Mouse (Mus musculus) erythroblast, adult 5-6 weeks (primary cell): ENCODE measurements around the gene Trim10. TPM values are rescaled to one million over a fixed set of nuclear protein-coding genes. Genes with fewer than 3 reads are reported as not detected.

Source experiments
- ATAC-seq: replicated peaks from 2 replicates; pipeline ENCODE4 v1.8.0; 2016; ENCODE audit warnings: moderate number of reproducible peaks, mild to moderate bottlenecking, moderate TSS enrichment, inconsistent platforms; ENCODE audit not compliant: poor library complexity, low FRiP score, severe bottlenecking
- total RNA-seq, 2 experiments: library from RNA; stranded (forward) in 1 of 2; stranded (reverse) in 1 of 2; fragments of 150-400 nt in 1 of 2; fragments of 200-764, 138-1000 nt in 1 of 2; gene quantifications; 2 replicates each; pipeline versions ENCODE4 v1.2.3 to v1.2.4; 2015 to 2017; ENCODE audit warnings: low replicate concordance in 2 of 2

Gene Trim10
- total RNA-seq, 2 experiments from 2014 or later, result 592 to 1,227 TPM

DNA sequence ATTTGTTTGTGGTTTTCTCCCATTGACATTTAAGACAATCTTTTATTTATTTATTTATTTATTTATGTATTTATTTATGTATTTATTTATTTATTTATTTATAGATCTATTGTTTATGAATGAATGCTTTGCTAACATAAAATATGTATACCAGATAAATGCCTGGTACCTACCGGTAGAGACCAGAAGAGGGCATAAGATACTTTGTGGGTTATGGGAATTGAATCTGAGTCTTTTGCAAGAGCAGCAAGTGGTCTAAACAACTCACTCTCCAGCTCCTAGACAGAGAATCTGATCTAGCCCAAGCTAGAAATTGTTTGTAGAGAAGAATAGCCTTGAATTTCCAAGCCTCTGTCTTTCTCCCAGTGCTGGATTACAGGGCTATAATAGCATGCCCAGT, 31.3 kb downstream of the Trim10 start:
- ATAC-seq, result no peak

DNA sequence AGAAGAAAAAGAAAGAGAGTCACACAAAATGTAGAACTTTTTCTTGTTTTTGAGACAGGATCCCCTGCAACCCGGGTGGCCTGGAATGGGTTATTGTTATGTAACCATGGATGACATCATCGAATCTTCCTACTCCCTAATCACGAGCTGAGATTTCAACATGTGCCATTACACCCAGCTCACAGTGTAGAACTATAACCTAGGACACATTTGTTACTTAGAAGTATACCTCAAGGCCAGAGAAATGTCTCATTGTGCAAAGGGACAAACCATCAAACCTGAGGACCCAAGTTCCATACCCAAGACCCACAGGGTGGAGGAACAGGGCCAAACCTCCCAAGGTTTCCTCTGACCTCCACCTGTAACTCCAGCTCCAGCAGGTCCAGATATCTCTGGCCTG, 34.3 kb downstream of the Trim10 start:
- no peak for ATAC-seq

DNA sequence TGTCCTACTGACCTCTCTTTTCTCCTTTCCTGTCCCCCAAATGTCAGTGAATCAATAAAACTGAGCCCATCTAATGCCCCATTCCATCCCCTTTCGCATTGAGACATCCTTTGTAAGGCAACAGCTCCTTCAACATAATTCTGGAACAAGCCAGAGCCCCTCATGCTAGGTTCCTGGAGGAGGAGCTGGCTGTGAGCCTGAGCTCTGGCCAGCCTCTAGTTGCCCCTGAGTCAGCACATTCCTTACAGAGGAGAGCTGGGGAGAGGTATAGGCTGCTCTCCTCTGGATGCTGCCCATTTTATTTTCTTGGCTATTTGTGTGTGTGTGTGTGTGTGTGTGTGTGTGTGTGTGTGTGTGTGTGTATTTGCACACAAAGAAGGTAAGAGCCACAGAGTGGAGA, 38.9 kb downstream of the Trim10 start:
- ATAC-seq, result no peak; the same call in 1 of the 2 replicates

DNA sequence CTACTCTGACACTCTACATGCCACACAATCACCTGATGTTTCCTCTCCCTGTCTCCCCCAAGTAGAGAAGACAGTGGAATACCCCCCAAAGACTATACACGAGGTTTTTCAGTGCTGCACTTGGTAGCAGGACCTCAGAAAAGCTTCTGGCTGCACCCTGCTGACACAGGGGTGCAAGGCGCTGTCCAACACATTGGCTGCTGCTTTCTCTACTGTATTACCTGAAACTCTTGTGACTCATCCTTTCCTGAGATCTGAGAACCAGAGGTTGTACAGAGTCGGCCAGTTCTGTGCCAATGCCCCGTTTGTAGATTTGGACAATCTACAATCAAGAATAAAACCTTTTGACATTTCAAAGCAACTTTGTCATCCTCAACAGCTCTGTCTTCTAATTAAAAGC, 40.4 kb downstream of the Trim10 start:
- no peak for ATAC-seq

DNA sequence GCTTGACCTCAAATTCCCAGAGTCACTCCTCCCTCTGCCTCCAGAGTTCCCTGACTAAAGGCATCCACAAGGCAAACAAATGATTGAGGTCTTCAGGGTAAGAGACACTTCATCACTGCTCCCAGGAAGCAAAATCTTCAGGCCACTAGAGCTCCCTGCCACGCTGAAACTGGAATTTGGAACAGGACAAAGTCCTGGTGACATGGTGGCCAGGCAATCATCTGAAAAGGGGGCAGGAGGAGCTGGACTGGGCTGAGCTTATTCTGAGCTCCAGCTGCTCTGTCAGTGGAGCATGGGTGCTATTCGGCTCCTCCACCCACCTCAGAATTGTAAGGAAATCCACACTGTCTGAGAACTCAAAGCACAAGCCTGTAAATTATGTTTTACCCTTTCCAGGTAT, 42.7 kb downstream of the Trim10 start:
- no peak for ATAC-seq

DNA sequence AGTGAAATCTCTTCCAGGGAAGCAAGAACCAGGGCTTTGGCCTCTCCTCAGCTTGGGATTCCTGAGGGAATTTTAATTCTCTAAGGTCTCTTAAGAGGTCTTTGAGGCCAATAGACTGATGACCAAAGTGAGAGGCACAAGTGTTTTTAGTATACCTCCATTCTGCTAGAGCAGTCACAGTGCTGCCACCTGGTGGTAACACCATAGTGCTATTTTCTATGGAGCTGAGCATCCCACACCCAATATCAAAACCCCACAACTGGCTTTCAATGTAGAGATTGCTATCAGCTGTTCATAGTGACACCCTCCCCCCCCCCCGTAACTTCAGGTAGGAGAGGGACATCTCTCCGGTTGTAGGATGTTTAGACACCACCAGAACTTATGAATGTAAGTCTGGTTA, 44.7 kb downstream of the Trim10 start:
- ATAC-seq, result peak; percentile 79

DNA sequence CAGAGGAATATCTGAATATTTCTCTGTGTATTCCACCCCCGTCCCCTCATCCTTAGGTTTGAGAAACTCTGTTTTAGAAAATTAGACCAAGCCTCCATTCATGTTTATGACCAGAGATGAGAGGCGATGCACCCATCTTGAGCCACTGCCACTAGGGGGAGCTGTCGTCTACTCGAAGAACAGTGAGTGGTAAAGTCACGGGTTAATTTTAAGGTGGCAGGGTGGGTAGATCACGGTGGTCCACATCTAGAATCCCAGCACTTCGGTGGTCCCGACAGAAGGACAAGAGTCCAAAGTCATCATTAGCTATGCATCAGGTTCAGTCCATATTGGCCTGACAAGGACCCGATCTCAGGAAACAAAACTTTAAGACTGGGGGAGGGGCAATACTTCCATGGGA, 45.7 kb downstream of the Trim10 start:
- ATAC-seq, result peak; percentile 66; the same call in 1 of the 2 replicates

DNA sequence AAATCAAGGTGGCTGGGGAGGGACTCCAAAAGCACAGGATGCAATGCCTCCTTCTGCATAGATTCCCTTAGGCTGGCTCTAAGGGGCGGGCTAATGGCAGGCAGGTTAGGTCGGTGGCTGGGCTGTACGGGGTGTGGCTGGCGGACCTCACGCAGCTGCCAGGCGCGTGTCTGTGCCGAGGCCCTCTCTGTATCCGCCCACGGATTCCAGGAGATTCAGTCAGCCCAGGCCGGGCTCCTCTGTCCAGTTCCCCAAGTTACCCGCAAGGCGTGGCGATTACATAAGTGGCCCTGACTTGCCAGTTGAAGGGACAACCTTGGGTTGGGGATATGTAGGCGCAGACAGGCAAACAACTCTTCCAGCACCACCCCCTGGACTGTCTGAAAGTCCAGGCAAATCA, 50.9 kb downstream of the Trim10 start:
- ATAC-seq, result no peak

DNA sequence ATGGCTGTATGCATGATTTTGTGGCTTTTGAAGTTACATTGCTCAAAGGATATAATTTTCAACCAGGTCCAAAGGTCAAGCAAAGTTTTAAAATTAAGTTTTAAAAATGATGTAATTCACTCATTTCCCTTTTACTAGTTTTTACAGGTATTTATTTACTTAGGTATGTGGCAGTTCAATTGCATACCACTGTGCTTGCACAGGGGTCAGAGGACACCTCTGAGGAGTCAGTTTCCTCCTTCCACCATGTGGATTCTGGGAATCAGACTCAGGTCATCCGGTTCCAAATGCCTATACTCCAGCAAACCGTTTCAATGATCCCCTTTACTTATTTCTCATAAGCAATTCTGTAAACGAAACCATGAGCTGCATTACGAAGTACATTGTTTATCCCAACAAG, 53.3 kb downstream of the Trim10 start:
- ATAC-seq, result no peak

DNA sequence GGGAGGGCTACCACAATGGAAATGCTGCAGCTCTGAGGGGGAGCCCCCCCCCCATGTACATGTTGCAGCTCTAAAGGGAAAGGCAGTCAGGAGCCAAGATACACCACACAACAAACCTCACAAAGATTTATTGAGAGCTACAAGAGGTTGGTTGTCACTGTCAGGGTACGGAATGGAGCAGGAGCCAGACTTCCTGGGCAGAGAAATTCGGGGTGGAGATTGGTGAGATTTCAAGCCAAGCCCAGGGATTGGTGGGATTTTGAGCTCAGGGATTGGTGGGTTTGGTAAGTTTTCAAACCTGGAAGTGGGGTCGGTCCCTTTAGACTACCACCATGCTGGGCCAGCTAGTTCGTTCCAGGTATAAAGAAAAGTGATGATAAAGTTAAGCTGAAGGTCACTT, 54.1 kb downstream of the Trim10 start:
- no peak for ATAC-seq

Other genes with a start within 250 kb of the Trim10 start
- gene H2-M9, start 226.9 kb upstream of the Trim10 start, total RNA-seq (2015; ENCODE audit: low replicate concordance), result not detected in 2 replicates
- gene H2-M9, start 226.9 kb upstream of the Trim10 start, total RNA-seq (2017; ENCODE audit: low replicate concordance), result 0.42 TPM in 1 of 2 replicates, not detected in the other
- not detected in 2 replicates for gene H2-M1, start 197.4 kb upstream of the Trim10 start, total RNA-seq (2015; ENCODE audit: low replicate concordance)
- not detected in 2 replicates for gene H2-M1, start 197.4 kb upstream of the Trim10 start, total RNA-seq (2017; ENCODE audit: low replicate concordance)
- not detected in 2 replicates for gene H2-M10.5, start 96.7 kb upstream of the Trim10 start, total RNA-seq (2015; ENCODE audit: low replicate concordance)
- gene H2-M10.5, start 96.7 kb upstream of the Trim10 start, total RNA-seq (2017; ENCODE audit: low replicate concordance), result not detected in 2 replicates
- not detected in 2 replicates for gene H2-M10.6, start 57.4 kb upstream of the Trim10 start, total RNA-seq (2015; ENCODE audit: low replicate concordance)
- not detected in 2 replicates for gene H2-M10.6, start 57.4 kb upstream of the Trim10 start, total RNA-seq (2017; ENCODE audit: low replicate concordance)
- 88.8 and 93.2 TPM in 2 replicates for gene Trim26, start 32.4 kb upstream of the Trim10 start, total RNA-seq (2015; ENCODE audit: low replicate concordance)
- 63.6 and 65.4 TPM in 2 replicates for gene Trim26, start 32.4 kb upstream of the Trim10 start, total RNA-seq (2017; ENCODE audit: low replicate concordance)
- not detected in 2 replicates for gene Trim15, start 2.4 kb upstream of the Trim10 start, total RNA-seq (2015; ENCODE audit: low replicate concordance)
- gene Trim15, start 2.4 kb upstream of the Trim10 start, total RNA-seq (2017; ENCODE audit: low replicate concordance), result 0.70 and 2.5 TPM in 2 replicates
- not detected in 2 replicates for gene Trim40, start 20.5 kb downstream of the Trim10 start, total RNA-seq (2015; ENCODE audit: low replicate concordance)
- not detected in 2 replicates for gene Trim40, start 20.5 kb downstream of the Trim10 start, total RNA-seq (2017; ENCODE audit: low replicate concordance)
- not detected in 2 replicates for gene Trim31, start 28.5 kb downstream of the Trim10 start, total RNA-seq (2015; ENCODE audit: low replicate concordance)
- not detected in 2 replicates for gene Trim31, start 28.5 kb downstream of the Trim10 start, total RNA-seq (2017; ENCODE audit: low replicate concordance)
- gene Rnf39, start 73.3 kb downstream of the Trim10 start, total RNA-seq (2015; ENCODE audit: low replicate concordance), result not detected in 2 replicates
- not detected in 2 replicates for gene Rnf39, start 73.3 kb downstream of the Trim10 start, total RNA-seq (2017; ENCODE audit: low replicate concordance)
- gene Ppp1r11, start 82.2 kb downstream of the Trim10 start, total RNA-seq (2015; ENCODE audit: low replicate concordance), result 21.9 and 35.5 TPM in 2 replicates
- 8.8 and 14.4 TPM in 2 replicates for gene Ppp1r11, start 82.2 kb downstream of the Trim10 start, total RNA-seq (2017; ENCODE audit: low replicate concordance)
- gene Znrd1, start 89.0 kb downstream of the Trim10 start, total RNA-seq (2015; ENCODE audit: low replicate concordance), result 18.8 and 23.2 TPM in 2 replicates
- gene Znrd1, start 89.0 kb downstream of the Trim10 start, total RNA-seq (2017; ENCODE audit: low replicate concordance), result 5.7 and 11.0 TPM in 2 replicates
- gene Znrd1as, start 89.0 kb downstream of the Trim10 start, total RNA-seq (2015; ENCODE audit: low replicate concordance), result 3.8 TPM in 1 of 2 replicates, not detected in the other
- gene Znrd1as, start 89.0 kb downstream of the Trim10 start, total RNA-seq (2017; ENCODE audit: low replicate concordance), result 0.51 and 7.0 TPM in 2 replicates
- not detected in 2 replicates for gene 2410137M14Rik, start 111.7 kb downstream of the Trim10 start, total RNA-seq (2015; ENCODE audit: low replicate concordance)
- not detected in 2 replicates for gene 2410137M14Rik, start 111.7 kb downstream of the Trim10 start, total RNA-seq (2017; ENCODE audit: low replicate concordance)
- not detected in 2 replicates for gene H2-M5, start 120.0 kb downstream of the Trim10 start, total RNA-seq (2015; ENCODE audit: low replicate concordance)
- gene H2-M5, start 120.0 kb downstream of the Trim10 start, total RNA-seq (2017; ENCODE audit: low replicate concordance), result not detected in 2 replicates
- gene Zfp57, start 131.6 kb downstream of the Trim10 start, total RNA-seq (2015; ENCODE audit: low replicate concordance), result not detected in 2 replicates
- gene Zfp57, start 131.6 kb downstream of the Trim10 start, total RNA-seq (2017; ENCODE audit: low replicate concordance), result not detected in 2 replicates
- not detected in 2 replicates for gene Mog, start 153.8 kb downstream of the Trim10 start, total RNA-seq (2015; ENCODE audit: low replicate concordance)
- not detected in 2 replicates for gene Mog, start 153.8 kb downstream of the Trim10 start, total RNA-seq (2017; ENCODE audit: low replicate concordance)
- 0.42 and 1.2 TPM in 2 replicates for gene Gabbr1, start 176.4 kb downstream of the Trim10 start, total RNA-seq (2015; ENCODE audit: low replicate concordance)
- 0.85 and 1.1 TPM in 2 replicates for gene Gabbr1, start 176.4 kb downstream of the Trim10 start, total RNA-seq (2017; ENCODE audit: low replicate concordance)
- gene Olfr90, start 218.9 kb downstream of the Trim10 start, total RNA-seq (2015; ENCODE audit: low replicate concordance), result not detected in 2 replicates
- not detected in 2 replicates for gene Olfr90, start 218.9 kb downstream of the Trim10 start, total RNA-seq (2017; ENCODE audit: low replicate concordance)
- not detected in 2 replicates for gene Olfr91, start 228.7 kb downstream of the Trim10 start, total RNA-seq (2015; ENCODE audit: low replicate concordance)
- not detected in 2 replicates for gene Olfr91, start 228.7 kb downstream of the Trim10 start, total RNA-seq (2017; ENCODE audit: low replicate concordance)